Mouse (Mus musculus) C2C12 (cell line): Measurements from ENCODE around the gene Arhgef3.

Experiments
- CTCF ChIP-seq: IDR thresholded peaks from one replicate; pipeline ENCODE4 v1.5.1; 2011; ENCODE audit not compliant: control insufficient read depth, insufficient read depth, insufficient read length
- FOSL1 ChIP-seq: IDR thresholded peaks from one replicate; pipeline ENCODE4 v1.8.0; 2011; ENCODE audit warnings: mild to moderate bottlenecking, low read length; ENCODE audit not compliant: poor library complexity, insufficient read depth, severe bottlenecking
- MAX ChIP-seq: IDR thresholded peaks from one replicate; pipeline ENCODE4 v1.6.1; 2011; ENCODE audit warnings: mild to moderate bottlenecking, control low read depth
- MYOD1 ChIP-seq: IDR thresholded peaks from one replicate; pipeline ENCODE4 v1.6.1; 2011; ENCODE audit warnings: low read depth; ENCODE audit not compliant: control insufficient read depth, insufficient read length
- MYOG ChIP-seq: IDR thresholded peaks from one replicate; pipeline ENCODE4 v1.6.1; 2011; ENCODE audit not compliant: control insufficient read depth, insufficient read length; ENCODE audit errors: extremely low read depth

- TF ChIP-seq CTCF: no peak
- no peak for TF ChIP-seq MAX
- TF ChIP-seq MYOG: no peak
- no peak for TF ChIP-seq FOSL1
- no peak for TF ChIP-seq MYOD1
Measured at GRCm38 (mm10) chr14:27214232-27214631, 99.5 kb downstream of the Arhgef3 start.
